23 mouse cellular contexts compared by ENCODE assay signal in the genomic region with DNA sequence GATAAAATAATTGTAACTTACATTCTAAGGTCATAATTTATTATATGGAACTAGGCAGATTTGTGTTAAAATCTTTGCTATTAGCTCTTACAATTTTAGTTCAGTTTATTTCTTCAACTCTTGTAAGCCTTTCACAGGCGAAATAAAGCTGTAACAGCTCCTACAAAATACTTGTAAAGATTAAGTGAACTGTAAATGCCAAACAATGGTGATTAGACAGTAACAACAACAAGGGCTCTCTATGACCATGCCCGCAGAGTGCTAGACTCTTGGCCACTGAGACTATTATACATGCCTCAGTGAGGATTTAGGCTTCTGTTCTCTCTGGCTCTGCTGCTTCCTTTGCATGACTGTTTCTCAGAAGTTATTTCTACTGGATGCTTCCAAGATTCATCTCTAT.
"Had no signal": no experiment of that assay in that cellular context is flagged by ENCODE, and none has a peak within 500 bp of the region (broad histone marks: within the 10 kb centered on the region; RNA-seq: fewer than 3 reads in every experiment).

No protein-coding gene starts in this region.

- H3K4me3 ChIP-seq: liver, embryonic 13.5 days; liver, embryonic 15.5 days; lung, embryonic 15.5 days; megakaryocyte, embryonic 14.5 days; midbrain, embryonic 13.5 days; midbrain, embryonic 15.5 days; myocyte; neural tube, embryonic 13.5 days; neural tube, embryonic 15.5 days; stomach, embryonic 15.5 days had no signal

- H3K36me3 ChIP-seq: liver, embryonic 13.5 days; lung, embryonic 15.5 days; midbrain, embryonic 13.5 days; neural tube, embryonic 15.5 days had no signal

- H3K27me3 ChIP-seq: liver, embryonic 13.5 days; liver, embryonic 15.5 days; lung, embryonic 15.5 days; megakaryocyte, embryonic 14.5 days; midbrain, embryonic 13.5 days; midbrain, embryonic 15.5 days; neural tube, embryonic 13.5 days; neural tube, embryonic 15.5 days; stomach, embryonic 15.5 days had no signal

- H3K4me2 ChIP-seq: liver, embryonic 13.5 days; liver, embryonic 15.5 days; lung, embryonic 15.5 days; midbrain, embryonic 11.5 days; midbrain, embryonic 13.5 days; midbrain, embryonic 15.5 days; neural tube, embryonic 13.5 days; neural tube, embryonic 15.5 days; stomach, embryonic 15.5 days had no signal

- H3K9me3 ChIP-seq: liver, embryonic 13.5 days; liver, embryonic 15.5 days; lung, embryonic 15.5 days; megakaryocyte, embryonic 14.5 days; midbrain, embryonic 13.5 days; midbrain, embryonic 15.5 days; neural tube, embryonic 13.5 days; neural tube, embryonic 15.5 days; stomach, embryonic 15.5 days had no signal

- ATAC-seq: liver, postnatal 0 days; lung, postnatal 0 days; midbrain, embryonic 13.5 days; midbrain, embryonic 15.5 days had no signal

- H3K4me1 ChIP-seq: lung, embryonic 15.5 days; midbrain, embryonic 13.5 days; midbrain, embryonic 15.5 days; neural tube, embryonic 13.5 days; neural tube, embryonic 15.5 days; stomach, embryonic 15.5 days had no signal

- H3K9ac ChIP-seq: liver, embryonic 13.5 days; liver, embryonic 15.5 days; liver, postnatal 0 days; lung, embryonic 15.5 days; midbrain, embryonic 13.5 days; midbrain, embryonic 15.5 days; neural tube, embryonic 13.5 days; neural tube, embryonic 15.5 days; stomach, embryonic 15.5 days had no signal

- H3K27ac ChIP-seq: liver, embryonic 13.5 days; liver, embryonic 15.5 days; lung, embryonic 15.5 days; macrophage; midbrain, embryonic 13.5 days; midbrain, embryonic 15.5 days; neural tube, embryonic 13.5 days; neural tube, embryonic 15.5 days; stomach, embryonic 15.5 days; stomach, postnatal 0 days had no signal

- DNase-seq: liver, embryonic 13.5 days; liver, postnatal 0 days; lung, adult 2 months; lung, postnatal 14 days; lung, postnatal 36 days; right cerebral cortex, adult 18-20 months; right cerebral cortex, postnatal 25 days; thymus, adult 2 months; thymus, postnatal 25 days; thymus, postnatal 4 days had no signal
